Mouse (Mus musculus): ENCODE data around the gene 2610002M06Rik. TPM values are rescaled to one million over a fixed set of nuclear protein-coding genes. Genes with fewer than 3 reads are reported as not detected.

The 2610002M06Rik gene
- 21.3 and 22.9 TPM in 2 replicates for polyA plus RNA-seq (2012; rRNA removed)

DNA sequence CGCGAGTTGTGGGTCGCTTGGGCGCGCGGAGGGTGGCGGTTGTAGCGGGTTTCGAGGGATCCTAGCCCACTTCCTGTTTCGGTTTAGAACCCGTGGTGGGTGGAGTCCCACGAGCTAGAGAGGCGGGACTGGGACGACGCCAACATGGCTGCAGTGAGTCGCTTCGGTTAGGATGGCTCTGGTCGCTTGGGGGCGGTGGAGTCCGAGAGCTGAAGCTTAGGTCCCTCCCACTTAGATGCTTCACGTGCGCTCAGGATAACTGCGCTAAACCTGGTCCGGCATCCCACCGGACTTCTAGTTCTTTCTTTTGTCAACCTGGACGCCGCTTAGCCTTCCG is at the start of gene 2610002M06Rik:
2610002M06Rik (minus strand) TSS at position 117 of the 337 bp plus-strand sequence.
- peak; percentile 56 to 82 for DNase-seq (ENCODE audit: extremely low spot score in 1 of 2, low spot score in 1 of 2)

DNA sequence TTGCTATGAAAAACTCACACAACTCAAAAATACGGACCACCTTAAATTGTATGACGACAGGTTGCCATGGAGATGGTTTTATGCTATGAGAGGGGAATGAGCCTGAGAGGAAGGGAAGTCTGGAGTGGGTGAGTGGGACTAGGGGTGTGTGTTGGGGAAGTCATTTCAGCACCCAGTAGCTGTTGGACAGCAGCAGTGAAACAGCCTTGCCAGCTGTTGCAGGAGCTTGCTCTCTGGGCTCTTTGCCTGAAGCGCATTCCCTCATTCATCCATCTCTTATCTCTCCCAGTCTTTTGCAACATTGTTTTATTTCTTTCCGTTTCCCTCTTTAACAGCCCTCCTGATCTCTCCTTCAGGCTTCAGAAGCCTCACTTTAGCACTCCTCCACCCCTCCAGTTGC is 42.0 kb upstream of the 2610002M06Rik start:
- no peak for DNase-seq (ENCODE audit: extremely low spot score in 1 of 2, low spot score in 1 of 2)

DNA sequence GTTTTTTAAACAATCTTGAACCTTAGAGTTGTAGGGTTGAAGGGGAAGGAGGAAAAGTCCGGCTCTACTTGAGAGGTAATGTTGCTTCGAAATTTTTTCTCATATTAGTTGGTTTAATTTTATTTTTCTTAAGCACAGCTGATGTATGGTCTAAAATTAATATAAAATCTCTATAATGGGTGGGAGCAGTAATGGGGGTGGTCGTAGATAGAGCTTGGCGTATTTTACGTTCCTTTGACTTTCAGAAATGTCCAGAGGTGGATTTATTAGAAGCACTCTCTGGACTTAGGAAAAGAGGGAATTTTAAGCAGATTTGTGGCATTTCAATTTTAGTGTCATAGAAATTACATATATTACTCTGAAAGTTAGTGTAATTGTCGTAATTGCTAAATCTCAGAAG is 592 bp upstream of the 2610002M06Rik start:
- no peak for DNase-seq (ENCODE audit: extremely low spot score in 1 of 2, low spot score in 1 of 2)

DNA sequence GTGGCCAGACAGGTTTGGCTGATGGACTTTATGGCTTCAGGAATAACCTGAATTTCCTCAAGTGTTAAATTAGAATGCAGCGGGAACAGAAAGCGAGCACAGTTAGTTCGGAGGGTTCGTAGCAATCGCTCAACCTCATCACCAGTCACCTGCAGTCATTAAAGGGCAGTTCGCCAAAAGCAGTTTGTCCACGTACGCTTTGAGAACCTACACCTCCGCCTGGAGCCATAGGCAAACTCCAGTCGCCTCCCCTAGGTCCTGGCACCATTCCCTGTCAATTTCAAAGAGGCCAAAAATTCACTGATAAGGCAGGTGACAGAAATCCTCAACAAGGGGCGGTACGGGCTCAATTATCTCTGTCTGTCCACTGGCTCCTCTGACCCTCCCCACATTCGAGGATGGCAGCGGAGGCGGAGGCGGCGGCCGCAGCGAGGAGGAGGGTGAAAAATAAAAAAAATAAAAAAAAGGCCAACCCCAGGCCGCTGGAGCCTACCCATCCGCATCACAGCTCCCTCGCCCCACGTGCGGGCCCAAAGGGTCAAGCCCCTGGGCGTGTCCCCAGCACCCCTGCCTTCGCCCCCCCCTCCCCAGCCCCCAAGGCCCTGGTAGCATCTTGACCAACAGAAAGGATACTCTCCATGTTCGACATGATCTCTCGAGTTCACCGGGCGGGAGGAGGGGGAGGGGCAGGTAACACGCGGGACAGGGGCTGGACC is 474 bp downstream of the 2610002M06Rik start:
- peak in 1 of 2 experiments; percentile 10 for DNase-seq (ENCODE audit: extremely low spot score in 1 of 2, low spot score in 1 of 2)

DNA sequence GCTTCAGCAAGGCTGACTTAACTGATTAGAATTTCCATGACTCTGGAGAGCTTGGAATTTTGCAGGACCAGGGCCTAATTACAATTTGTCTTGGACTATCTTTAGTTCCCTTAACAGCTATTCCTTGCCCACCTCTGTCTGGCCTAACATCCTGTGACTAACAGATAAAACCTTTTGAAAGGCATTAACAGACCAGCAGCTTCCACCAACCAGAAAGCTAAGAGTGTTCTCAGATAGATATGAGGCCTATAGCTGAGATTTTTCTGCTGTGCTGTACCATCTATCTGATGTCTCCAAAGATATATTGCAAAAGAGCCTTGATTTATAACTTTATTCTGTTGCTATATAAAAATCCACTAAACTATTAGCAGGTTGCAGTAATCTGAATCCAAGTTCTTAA is 4.0 kb downstream of the 2610002M06Rik start:
- no peak for DNase-seq (ENCODE audit: extremely low spot score in 1 of 2, low spot score in 1 of 2)

DNA sequence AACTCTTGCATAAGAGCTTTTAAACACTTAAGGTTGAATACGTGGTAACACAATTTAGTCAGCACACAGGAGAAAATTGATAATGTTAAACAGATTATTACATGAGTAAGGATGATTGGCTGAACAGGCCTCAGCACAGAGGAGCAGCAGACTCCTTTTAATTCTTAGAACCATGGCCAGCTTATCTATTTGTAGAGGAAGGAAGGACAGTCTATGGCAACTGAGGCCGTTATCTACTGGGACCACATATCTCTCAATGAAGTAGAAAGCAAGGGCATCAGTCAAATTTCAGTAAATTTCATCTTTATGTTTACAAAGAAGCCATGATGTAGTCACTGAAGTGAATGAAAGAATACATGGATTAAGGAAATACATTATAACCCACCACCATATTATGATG is 19.2 kb downstream of the 2610002M06Rik start:
- no peak for DNase-seq (ENCODE audit: extremely low spot score in 1 of 2, low spot score in 1 of 2)

DNA sequence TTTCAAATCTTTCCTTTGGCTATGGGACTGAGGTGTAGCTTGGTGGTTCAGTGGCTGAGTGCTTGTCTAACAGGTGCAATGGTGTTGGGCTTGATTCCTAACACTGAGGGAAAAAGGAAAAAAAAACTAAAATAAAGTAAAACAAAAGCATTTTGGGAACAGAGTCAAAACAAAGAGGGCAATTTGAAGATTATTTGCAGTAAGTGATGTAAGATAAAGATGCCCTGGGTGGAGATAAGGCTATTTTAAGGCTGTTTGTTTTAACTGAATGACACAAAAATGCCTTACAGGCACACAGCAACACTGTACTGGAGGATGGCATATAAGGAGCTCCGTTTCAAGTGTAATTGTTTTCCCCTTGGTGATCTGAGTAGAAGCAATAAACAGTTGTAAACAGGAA is 20.3 kb downstream of the 2610002M06Rik start:
- DNase-seq (ENCODE audit: extremely low spot score in 1 of 2, low spot score in 1 of 2), result no peak

DNA sequence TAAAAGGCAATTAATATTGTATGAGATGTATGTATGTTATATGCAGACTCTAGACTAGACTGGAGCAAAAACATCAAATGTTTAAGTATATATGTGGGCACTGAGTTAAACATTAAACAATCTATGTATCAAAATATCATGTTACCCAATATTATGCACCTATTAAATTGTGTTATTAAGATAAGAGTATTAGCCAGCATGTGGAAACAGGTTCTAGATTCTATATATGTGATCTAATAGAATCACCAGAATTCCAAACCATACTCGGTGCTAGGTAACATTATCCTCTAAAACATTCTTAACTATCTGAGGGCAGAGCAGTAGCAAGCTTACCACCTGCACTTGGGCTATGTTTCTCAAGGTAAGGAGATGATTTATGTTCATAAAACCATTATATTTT is 23.8 kb downstream of the 2610002M06Rik start, which contains the start of gene Tent5d:
Tent5d (plus strand) TSS at position 301 of the 400 bp plus-strand sequence.
- DNase-seq (ENCODE audit: extremely low spot score in 1 of 2, low spot score in 1 of 2), result no peak

DNA sequence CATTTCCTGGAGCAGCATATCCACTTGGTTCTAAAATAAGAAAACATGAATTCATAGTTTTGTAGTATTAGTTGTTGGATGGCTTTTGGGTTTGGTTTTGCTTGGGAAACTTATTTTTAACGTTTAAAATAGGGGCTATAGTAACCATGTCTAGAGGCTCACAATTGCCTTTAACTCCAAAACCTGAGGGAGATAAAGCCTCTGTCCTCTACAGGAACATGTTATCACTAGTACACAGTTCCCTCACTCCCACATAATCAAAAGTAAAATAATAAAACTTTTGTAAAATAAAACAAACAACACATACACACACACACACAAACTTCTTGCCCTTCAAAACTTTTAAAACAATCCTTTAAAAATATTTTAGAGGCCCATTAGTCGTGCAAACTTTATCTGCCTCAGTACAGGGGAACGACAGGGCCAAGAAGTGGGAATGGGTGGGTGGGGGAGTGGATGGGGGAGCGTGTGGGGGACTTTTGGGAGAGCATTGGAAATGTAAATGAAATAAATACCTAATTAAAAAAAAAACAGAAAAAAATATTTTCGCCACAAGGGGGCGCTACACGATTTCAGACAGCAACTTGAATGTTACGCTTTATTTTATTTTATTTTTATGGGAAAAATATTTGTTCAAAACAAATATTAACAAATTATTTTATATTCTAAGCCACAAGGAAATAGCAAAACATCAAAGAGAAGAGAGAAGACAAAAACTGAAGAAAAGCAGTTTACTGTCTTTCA is 25.2 kb downstream of the 2610002M06Rik start:
- peak in 1 of 2 experiments; percentile 15 for DNase-seq (ENCODE audit: extremely low spot score in 1 of 2, low spot score in 1 of 2)

DNA sequence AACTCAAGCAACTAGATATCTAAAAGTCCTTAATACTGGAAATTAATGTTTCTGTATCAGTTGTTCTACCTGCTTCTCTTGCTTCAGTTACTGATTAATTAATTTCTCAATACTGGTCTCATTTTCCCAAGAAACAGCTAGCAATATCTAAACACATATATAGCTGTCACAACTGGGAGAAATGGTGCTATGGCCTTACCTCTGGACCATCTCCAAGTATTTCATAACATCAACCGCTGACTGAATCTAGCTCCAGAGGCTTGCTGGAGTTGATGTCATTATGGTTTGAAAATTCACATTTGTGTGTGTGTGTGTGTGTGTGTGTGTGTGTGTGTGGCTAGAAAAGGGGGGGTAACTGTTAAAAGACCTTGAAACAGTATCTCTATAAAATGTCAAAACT is 26.0 kb downstream of the 2610002M06Rik start:
- DNase-seq (ENCODE audit: extremely low spot score in 1 of 2, low spot score in 1 of 2), result no peak

DNA sequence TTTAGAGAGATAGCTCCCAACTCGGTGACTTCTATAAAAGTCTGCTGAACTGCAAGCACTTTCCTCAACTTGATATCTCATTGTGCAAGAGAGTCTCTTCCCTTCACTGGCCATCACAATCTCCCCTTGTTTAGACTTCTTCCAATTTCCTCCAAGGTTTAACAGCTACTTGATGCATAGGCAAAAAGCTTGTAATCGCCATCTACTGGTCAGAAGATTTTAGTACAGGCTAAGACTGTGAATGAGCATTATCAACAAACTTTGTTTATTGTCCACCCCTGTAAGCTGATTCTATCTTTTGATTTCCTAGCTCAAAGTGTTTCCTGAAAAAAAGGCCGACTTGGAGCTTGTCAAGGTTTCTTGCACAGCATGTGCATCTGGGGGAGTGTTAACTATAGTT is 48.2 kb downstream of the 2610002M06Rik start:
- DNase-seq (ENCODE audit: extremely low spot score in 1 of 2, low spot score in 1 of 2), result peak in 1 of 2 experiments; percentile 8

Other genes with a start within 250 kb of the 2610002M06Rik start
- gene Tbx22, start 148.4 kb downstream of the 2610002M06Rik start, polyA plus RNA-seq (2012; rRNA removed), result 0.26 and 0.53 TPM in 2 replicates
- gene Tent5d, start 23.7 kb downstream of the 2610002M06Rik start, polyA plus RNA-seq (2012; rRNA removed), result not detected in 2 replicates
- gene Gm732, start 132.1 kb upstream of the 2610002M06Rik start, polyA plus RNA-seq (2012; rRNA removed), result not detected in 2 replicates